Mouse (Mus musculus) ES-E14 (cell line): ENCODE measurements around the gene Bola2.

Source experiments
- MAFK ChIP-seq: IDR thresholded peaks from 2 replicates; pipeline ENCODE4 v1.6.1; 2014; ENCODE audit warnings: mild to moderate bottlenecking, low read depth, low read length, inconsistent platforms; ENCODE audit not compliant: insufficient read depth
- ZC3H11A ChIP-seq: IDR thresholded peaks from 2 replicates; pipeline ENCODE4 v1.6.1; 2012; ENCODE audit warnings: low read depth, mild to moderate bottlenecking, inconsistent platforms, low read length, borderline replicate concordance

DNA sequence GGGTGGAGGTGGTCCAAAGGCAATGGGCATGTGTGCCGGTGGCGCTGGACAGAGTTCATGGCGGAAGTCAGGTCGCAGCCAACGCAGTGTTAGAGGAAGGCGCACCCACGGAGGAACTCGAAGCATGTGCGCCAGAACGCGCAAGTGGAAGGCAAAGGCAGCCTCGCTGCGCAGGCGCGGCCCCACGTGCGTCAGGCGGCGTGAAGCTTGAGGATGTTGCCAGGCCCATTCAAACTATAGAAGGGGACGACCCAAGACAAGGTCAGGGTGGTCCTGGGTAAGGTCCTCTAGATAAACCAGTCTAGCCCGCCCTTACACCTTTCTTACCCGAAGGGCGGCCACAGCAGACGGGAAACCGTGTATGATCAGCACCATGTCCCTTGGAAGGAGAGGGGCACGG, 2.8 kb upstream of the Bola2 start:
- no peak for TF ChIP-seq ZC3H11A
- TF ChIP-seq MAFK, result no peak
